Mouse (Mus musculus) gastrocnemius, adult 18-20 months (tissue): Measurements from ENCODE around the gene Mylk3. TPM values are rescaled to one million over a fixed set of nuclear protein-coding genes. Genes with fewer than 3 reads are reported as not detected.
A peak's percentile ranks its signal among the peaks of the same experiment; 100 is the strongest.

Source experiments
- DNase-seq: peaks from one replicate; pipeline ENCODE4 v3.0.0; 2021; ENCODE audit warnings: low spot score
- long read RNA-seq, 2 experiments: library from polyadenylated mRNA; stranded (forward); transcript quantifications; one replicate each; pipeline ENCODE4 v2.0.0; 2021
- total RNA-seq, 2 experiments: library from RNA; stranded (reverse); gene quantifications; 2 replicates each; pipeline ENCODE4 v1.2.3; 2021

Mylk3 gene
- 1 to 10 TPM in 1 of 2 experiments, under 1 TPM in 1; 0.57 to 1.4 TPM for total RNA-seq
- long read RNA-seq, experiment 1, result 0 reads
- long read RNA-seq, experiment 2, partial matches to known transcripts, result 0 of 2 reads
- long read RNA-seq, experiment 2, other reads (novel, unspliced or antisense), result 2 of 2 reads

- peak; percentile 9 for DNase-seq
These were observed at the start of gene Mylk3 for GRCm38 (mm10) chr8:85386205-85386604. Gene Mylk3, minus strand, starts transcription at chr8:85386345.

GRCm38 (mm10) chr8:85435736-85436135 is 49.6 kb upstream of the Mylk3 start:
- no peak for DNase-seq

- DNase-seq, result no peak
These were observed 48.7 kb upstream of the Mylk3 start for GRCm38 (mm10) chr8:85434817-85435216.

- no peak for DNase-seq
These were observed 46.9 kb upstream of the Mylk3 start for GRCm38 (mm10) chr8:85433017-85433393.

- peak; percentile 95 for DNase-seq
These were observed 46.2 kb upstream of the Mylk3 start, which contains the start of gene 4921524J17Rik for GRCm38 (mm10) chr8:85432168-85433016. Gene 4921524J17Rik, minus strand, starts transcription at chr8:85432833.

- no peak for DNase-seq
These were observed 45.4 kb upstream of the Mylk3 start for GRCm38 (mm10) chr8:85431281-85432167.

GRCm38 (mm10) chr8:85430801-85431200 is 44.7 kb upstream of the Mylk3 start:
- DNase-seq, result peak; percentile 21

- no peak for DNase-seq
These were observed 43.1 kb upstream of the Mylk3 start for GRCm38 (mm10) chr8:85429219-85429618.

GRCm38 (mm10) chr8:85427026-85427425 is 40.9 kb upstream of the Mylk3 start:
- no peak for DNase-seq

- DNase-seq, result no peak
These were observed 35.2 kb upstream of the Mylk3 start for GRCm38 (mm10) chr8:85421329-85421728.

GRCm38 (mm10) chr8:85408526-85408925 is 22.4 kb upstream of the Mylk3 start:
- no peak for DNase-seq

GRCm38 (mm10) chr8:85408053-85408505 is 21.9 kb upstream of the Mylk3 start:
- DNase-seq, result peak; percentile 27

GRCm38 (mm10) chr8:85405961-85406360 is 19.8 kb upstream of the Mylk3 start:
- no peak for DNase-seq

- no peak for DNase-seq
These were observed 19.3 kb upstream of the Mylk3 start for GRCm38 (mm10) chr8:85405418-85405817.

GRCm38 (mm10) chr8:85398548-85398947 is 12.4 kb upstream of the Mylk3 start:
- DNase-seq, result no peak

- DNase-seq, result peak; percentile 14
These were observed 11.4 kb upstream of the Mylk3 start for GRCm38 (mm10) chr8:85397508-85397907.

GRCm38 (mm10) chr8:85396432-85397079 is 10.4 kb upstream of the Mylk3 start:
- no peak for DNase-seq

- no peak for DNase-seq
These were observed 9.7 kb upstream of the Mylk3 start for GRCm38 (mm10) chr8:85395681-85396431.

GRCm38 (mm10) chr8:85395017-85395416 is 8.9 kb upstream of the Mylk3 start:
- no peak for DNase-seq

- DNase-seq, result no peak
These were observed 7.1 kb upstream of the Mylk3 start for GRCm38 (mm10) chr8:85393199-85393598.

- DNase-seq, result no peak
These were observed 5.3 kb upstream of the Mylk3 start for GRCm38 (mm10) chr8:85391438-85391837.
